Mouse (Mus musculus): ENCODE results near the gene Cnot9. TPM values are rescaled to one million over a fixed set of nuclear protein-coding genes. Genes with fewer than 3 reads are reported as not detected.

Gene Cnot9
- 56.4 and 62.5 TPM in 2 replicates for polyA plus RNA-seq (2014; fragmentation: Nextera tagmentation; extraction: Ambion mirVana)

DNA sequence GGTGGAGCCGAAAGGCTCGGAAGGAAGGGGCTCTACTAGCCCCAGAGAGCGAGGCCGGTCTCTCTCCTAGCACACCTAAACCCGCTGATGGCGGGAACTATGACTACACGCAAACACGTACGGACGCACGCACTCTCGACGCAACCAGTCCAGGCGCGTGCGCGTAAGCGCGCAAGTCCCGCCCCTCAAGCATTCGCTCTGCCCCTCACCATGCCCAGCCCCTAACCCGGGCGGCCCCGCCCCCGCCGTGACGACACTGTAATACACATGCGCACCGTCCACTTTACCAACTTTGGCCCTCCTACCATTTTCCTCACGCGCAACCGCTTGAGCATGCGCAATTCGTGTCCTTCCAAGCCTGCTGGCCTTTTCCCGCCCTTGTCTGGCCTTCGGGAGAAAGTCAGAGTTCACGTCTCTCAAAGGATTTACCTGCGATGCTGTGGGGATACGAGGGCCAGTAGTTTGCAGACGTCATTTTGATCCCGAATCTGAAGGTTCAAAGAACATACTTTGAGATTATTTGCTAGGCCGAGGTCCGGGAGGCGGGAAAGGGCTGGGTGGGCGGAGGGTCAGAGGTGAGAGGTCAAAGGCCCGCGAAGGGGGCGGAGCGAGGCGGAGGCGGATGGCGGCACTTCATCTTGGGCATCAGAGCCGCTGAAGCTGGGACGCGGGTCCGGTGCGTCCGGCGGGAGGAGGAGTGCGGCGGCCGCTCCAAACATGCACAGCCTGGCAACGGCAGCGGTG lies at the start of gene Cnot9:
Cnot9 (plus strand) TSS at position 338 of the 744 bp plus-strand sequence.
- peak; percentile 99 for ATAC-seq (ENCODE audit: low read depth)
- peak; percentile 99 for DNase-seq (ENCODE audit: low spot score)
- peak within 1 kb of the TSS; percentile 91 for H3K27ac ChIP-seq (replicated peaks; ENCODE audit: low read depth, low read length)
- peaks cover 10% of the 10 kb centered on the region; the same call in 1 of the 2 replicates for H3K36me3 ChIP-seq (ENCODE audit: control insufficient read depth, insufficient read depth, low read length)
- H3K4me1 ChIP-seq (ENCODE audit: control insufficient read depth, insufficient read depth, low read length): peaks cover 19% of the 10 kb centered on the region
- under 1% methylated on average over 51 of the region's 64 CpGs for WGBS
- H3K4me2 ChIP-seq (ENCODE audit: low read depth, low read length): peak within 1 kb of the TSS; percentile 78
- no peaks in the 10 kb centered on the region for H3K27me3 ChIP-seq (replicated peaks; ENCODE audit: control insufficient read depth, insufficient read depth, low read length)
- no peaks in the 10 kb centered on the region for H3K9me3 ChIP-seq (ENCODE audit: control insufficient read depth, low read length)
- peak within 1 kb of the TSS; percentile 96 for H3K9ac ChIP-seq (ENCODE audit: low read depth, low read length)
- peak within 1 kb of the TSS; percentile 94 for H3K4me3 ChIP-seq (ENCODE audit: low read depth, low read length)

DNA sequence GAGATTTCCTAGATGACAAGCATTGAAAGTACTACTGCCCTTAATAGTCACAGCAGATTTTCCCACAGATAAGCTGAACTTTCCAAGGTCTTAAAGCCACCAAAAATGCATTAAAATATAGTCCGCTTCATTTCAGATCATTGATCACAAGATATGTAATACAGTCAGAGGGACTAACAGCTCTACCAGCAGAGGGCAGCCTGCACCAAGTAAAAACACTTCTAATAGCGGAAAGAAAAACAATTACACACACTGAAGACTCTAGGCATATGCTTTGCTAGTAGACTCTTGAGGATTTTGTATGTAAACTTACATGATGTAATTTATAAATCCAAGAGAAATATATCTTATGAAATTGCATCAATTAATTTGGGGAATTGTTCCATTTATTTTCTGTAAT lies 45.6 kb upstream of the Cnot9 start:
- no peaks in the 10 kb centered on the region for H3K9me3 ChIP-seq (ENCODE audit: control insufficient read depth, low read length)
- 65% methylated on average over 2 of the region's 2 CpGs for WGBS
- H3K4me2 ChIP-seq (ENCODE audit: low read depth, low read length): no peak overlapping the region
- no peaks in the 10 kb centered on the region for H3K4me1 ChIP-seq (ENCODE audit: control insufficient read depth, insufficient read depth, low read length)
- H3K27me3 ChIP-seq (replicated peaks; ENCODE audit: control insufficient read depth, insufficient read depth, low read length): no peaks in the 10 kb centered on the region
- H3K27ac ChIP-seq (replicated peaks; ENCODE audit: low read depth, low read length): no peak overlapping the region
- H3K9ac ChIP-seq (ENCODE audit: low read depth, low read length): no peak overlapping the region
- no peak for ATAC-seq (ENCODE audit: low read depth)
- peak; percentile 53 for DNase-seq (ENCODE audit: low spot score)
- no peak overlapping the region for H3K4me3 ChIP-seq (ENCODE audit: low read depth, low read length)
- peaks cover 79% of the 10 kb centered on the region for H3K36me3 ChIP-seq (ENCODE audit: control insufficient read depth, insufficient read depth, low read length)

DNA sequence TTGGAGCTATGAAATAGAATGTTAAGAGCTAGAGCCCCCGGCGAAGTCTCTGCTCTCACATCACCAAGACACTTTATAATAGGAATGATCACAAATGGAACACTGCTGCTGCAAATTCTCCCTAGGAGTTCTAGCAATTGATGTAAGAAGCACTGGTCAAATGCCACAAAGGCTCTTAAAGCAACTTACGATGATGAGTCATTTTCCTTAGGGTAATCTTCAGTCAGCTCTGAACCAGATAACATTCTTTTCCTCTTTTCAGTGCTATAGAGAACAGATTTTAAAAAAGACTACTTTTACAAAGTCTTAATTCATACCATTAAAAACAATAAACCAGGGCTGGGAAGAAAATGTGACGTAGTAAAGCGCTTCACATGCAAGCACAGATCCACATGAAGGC lies 20.1 kb upstream of the Cnot9 start:
- H3K36me3 ChIP-seq (ENCODE audit: control insufficient read depth, insufficient read depth, low read length): peaks cover 92% of the 10 kb centered on the region
- H3K27me3 ChIP-seq (replicated peaks; ENCODE audit: control insufficient read depth, insufficient read depth, low read length): no peaks in the 10 kb centered on the region
- 96% methylated on average over 5 of the region's 5 CpGs for WGBS
- ATAC-seq (ENCODE audit: low read depth): no peak
- no peak overlapping the region for H3K4me2 ChIP-seq (ENCODE audit: low read depth, low read length)
- DNase-seq (ENCODE audit: low spot score): no peak
- no peak overlapping the region for H3K4me3 ChIP-seq (ENCODE audit: low read depth, low read length)
- H3K27ac ChIP-seq (replicated peaks; ENCODE audit: low read depth, low read length): no peak overlapping the region
- H3K9ac ChIP-seq (ENCODE audit: low read depth, low read length): no peak overlapping the region
- H3K4me1 ChIP-seq (ENCODE audit: control insufficient read depth, insufficient read depth, low read length): no peaks in the 10 kb centered on the region
- H3K9me3 ChIP-seq (ENCODE audit: control insufficient read depth, low read length): no peaks in the 10 kb centered on the region

GRCm38 (mm10) chr1:74501106-74501505 lies 4.8 kb upstream of the Cnot9 start:
- H3K27me3 ChIP-seq (replicated peaks; ENCODE audit: control insufficient read depth, insufficient read depth, low read length): no peaks in the 10 kb centered on the region
- H3K9me3 ChIP-seq (ENCODE audit: control insufficient read depth, low read length): no peaks in the 10 kb centered on the region
- WGBS: 77% methylated on average over 1 of the region's 1 CpGs
- no peak overlapping the region for H3K27ac ChIP-seq (replicated peaks; ENCODE audit: low read depth, low read length)
- DNase-seq (ENCODE audit: low spot score): peak; percentile 1
- no peak for ATAC-seq (ENCODE audit: low read depth)
- H3K4me1 ChIP-seq (ENCODE audit: control insufficient read depth, insufficient read depth, low read length): peaks cover 9% of the 10 kb centered on the region; the same call in 1 of the 2 replicates
- no peak overlapping the region for H3K4me3 ChIP-seq (ENCODE audit: low read depth, low read length)
- peaks cover 10% of the 10 kb centered on the region; the same call in 1 of the 2 replicates for H3K36me3 ChIP-seq (ENCODE audit: control insufficient read depth, insufficient read depth, low read length)
- H3K4me2 ChIP-seq (ENCODE audit: low read depth, low read length): no peak overlapping the region
- H3K9ac ChIP-seq (ENCODE audit: low read depth, low read length): no peak overlapping the region

DNA sequence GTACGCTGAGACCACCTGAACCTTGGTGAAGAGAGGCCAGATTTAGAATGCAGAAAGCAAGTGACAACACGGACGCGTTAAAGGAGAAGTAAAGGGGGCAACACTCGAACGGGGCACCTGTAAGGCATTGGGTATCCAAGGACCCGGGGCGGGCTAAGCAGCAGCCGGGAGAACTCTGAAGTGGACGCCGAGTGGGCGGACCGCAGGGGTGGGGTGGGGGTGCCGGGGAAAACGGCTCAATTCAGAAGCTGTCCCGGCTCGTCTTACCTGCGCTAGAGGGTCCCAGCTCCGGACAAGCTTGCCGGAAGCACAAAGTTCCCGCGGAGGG lies 501 bp upstream of the Cnot9 start:
- DNase-seq (ENCODE audit: low spot score) (no peak), ATAC-seq (ENCODE audit: low read depth) (peak; percentile 62)
- peak overlapping the region; percentile 94 for H3K4me3 ChIP-seq (ENCODE audit: low read depth, low read length)
- H3K36me3 ChIP-seq (ENCODE audit: control insufficient read depth, insufficient read depth, low read length): peaks cover 10% of the 10 kb centered on the region; the same call in 1 of the 2 replicates
- H3K27me3 ChIP-seq (replicated peaks; ENCODE audit: control insufficient read depth, insufficient read depth, low read length): no peaks in the 10 kb centered on the region
- peak overlapping the region; percentile 68 for H3K4me2 ChIP-seq (ENCODE audit: low read depth, low read length)
- WGBS: 0% methylated on average over 19 of the region's 22 CpGs
- H3K9me3 ChIP-seq (ENCODE audit: control insufficient read depth, low read length): no peaks in the 10 kb centered on the region
- H3K9ac ChIP-seq (ENCODE audit: low read depth, low read length): peak overlapping the region; percentile 96
- peak overlapping the region; percentile 82 for H3K27ac ChIP-seq (replicated peaks; ENCODE audit: low read depth, low read length)
- H3K4me1 ChIP-seq (ENCODE audit: control insufficient read depth, insufficient read depth, low read length): peaks cover 19% of the 10 kb centered on the region

- DNase-seq (ENCODE audit: low spot score): peak; percentile 61
- WGBS: 0% methylated on average over 32 of the region's 34 CpGs
Measured at GRCm38 (mm10) chr1:74506471-74506881, 618 bp downstream of the Cnot9 start.

GRCm38 (mm10) chr1:74507780-74508179 lies 1.9 kb downstream of the Cnot9 start:
- peak overlapping the region; percentile 94 for H3K4me3 ChIP-seq (ENCODE audit: low read depth, low read length)

More at GRCm38 (mm10) chr1:74506471-74506881, 618 bp downstream of the Cnot9 start:
- H3K4me3 ChIP-seq (ENCODE audit: low read depth, low read length): peak overlapping the region; percentile 94
- 0 out of 2 replicates have a peak, but pooled peaks cover 10% of the 10 kb centered on the region for H3K36me3 ChIP-seq (ENCODE audit: control insufficient read depth, insufficient read depth, low read length)
- no peaks in the 10 kb centered on the region for H3K9me3 ChIP-seq (ENCODE audit: control insufficient read depth, low read length)
- H3K27ac ChIP-seq (replicated peaks; ENCODE audit: low read depth, low read length): peak overlapping the region; percentile 91
- no peaks in the 10 kb centered on the region for H3K27me3 ChIP-seq (replicated peaks; ENCODE audit: control insufficient read depth, insufficient read depth, low read length)
- H3K4me1 ChIP-seq (ENCODE audit: control insufficient read depth, insufficient read depth, low read length): peaks cover 19% of the 10 kb centered on the region
- peak; percentile 10 for ATAC-seq (ENCODE audit: low read depth)
- peak overlapping the region; percentile 96 for H3K9ac ChIP-seq (ENCODE audit: low read depth, low read length)
- H3K4me2 ChIP-seq (ENCODE audit: low read depth, low read length): peak overlapping the region; percentile 78

GRCm38 (mm10) chr1:74511306-74511705 lies 5.4 kb downstream of the Cnot9 start:
- 94% methylated on average over 5 of the region's 5 CpGs for WGBS
- H3K9ac ChIP-seq (ENCODE audit: low read depth, low read length): no peak overlapping the region
- no peak overlapping the region for H3K27ac ChIP-seq (replicated peaks; ENCODE audit: low read depth, low read length)
- H3K9me3 ChIP-seq (ENCODE audit: control insufficient read depth, low read length): no peaks in the 10 kb centered on the region
- no peak overlapping the region for H3K4me3 ChIP-seq (ENCODE audit: low read depth, low read length)
- H3K4me2 ChIP-seq (ENCODE audit: low read depth, low read length): no peak overlapping the region
- H3K27me3 ChIP-seq (replicated peaks; ENCODE audit: control insufficient read depth, insufficient read depth, low read length): no peaks in the 10 kb centered on the region
- DNase-seq (ENCODE audit: low spot score) (no peak), ATAC-seq (ENCODE audit: low read depth) (no peak)
- peaks cover 9% of the 10 kb centered on the region for H3K4me1 ChIP-seq (ENCODE audit: control insufficient read depth, insufficient read depth, low read length)
- peaks cover 19% of the 10 kb centered on the region; the same call in 1 of the 2 replicates for H3K36me3 ChIP-seq (ENCODE audit: control insufficient read depth, insufficient read depth, low read length)

More at GRCm38 (mm10) chr1:74507780-74508179, 1.9 kb downstream of the Cnot9 start:
- ATAC-seq (ENCODE audit: low read depth) (no peak), DNase-seq (ENCODE audit: low spot score) (no peak)
- 95% methylated on average over 2 of the region's 2 CpGs for WGBS
- H3K4me2 ChIP-seq (ENCODE audit: low read depth, low read length): peak overlapping the region; percentile 78
- no peaks in the 10 kb centered on the region for H3K27me3 ChIP-seq (replicated peaks; ENCODE audit: control insufficient read depth, insufficient read depth, low read length)
- 0 out of 2 replicates have a peak, but pooled peaks cover 14% of the 10 kb centered on the region for H3K36me3 ChIP-seq (ENCODE audit: control insufficient read depth, insufficient read depth, low read length)
- no peaks in the 10 kb centered on the region for H3K9me3 ChIP-seq (ENCODE audit: control insufficient read depth, low read length)
- peak overlapping the region; percentile 96 for H3K9ac ChIP-seq (ENCODE audit: low read depth, low read length)
- peaks cover 19% of the 10 kb centered on the region for H3K4me1 ChIP-seq (ENCODE audit: control insufficient read depth, insufficient read depth, low read length)
- H3K27ac ChIP-seq (replicated peaks; ENCODE audit: low read depth, low read length): no peak overlapping the region
